Comparison of ENCODE assay signal across 16 mouse cellular contexts in the genomic region with DNA sequence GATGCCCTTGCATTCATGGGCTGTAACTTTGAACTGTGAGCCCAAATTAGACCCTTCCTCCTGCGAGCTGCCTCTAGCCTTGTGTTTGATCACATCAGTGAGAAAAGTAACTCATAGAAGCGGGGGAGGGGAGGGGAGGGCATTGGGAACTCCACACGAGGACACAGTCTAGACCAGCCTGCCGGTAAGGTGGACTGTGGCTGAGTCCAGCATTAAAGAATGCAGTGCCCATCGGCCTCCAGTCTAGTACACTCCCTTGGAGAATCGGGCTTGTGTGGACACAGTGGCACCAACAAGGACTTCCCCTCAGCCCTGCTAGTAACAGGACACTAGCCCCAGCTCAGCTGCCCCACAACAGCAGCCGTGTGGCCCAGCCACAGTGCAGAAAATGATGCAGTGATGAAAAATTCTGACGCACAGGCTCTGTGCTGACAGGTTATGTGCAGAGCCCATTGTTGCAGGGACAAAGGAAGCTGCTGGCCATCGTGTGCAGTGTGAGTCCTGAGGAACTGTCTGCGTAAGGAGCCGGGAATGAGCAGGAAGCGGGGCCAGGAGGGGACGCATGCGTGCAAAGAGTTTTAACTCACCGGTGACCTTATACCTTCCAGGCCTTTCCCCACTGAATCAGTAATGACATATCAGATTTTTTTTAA. TPM values are rescaled to one million over a fixed set of nuclear protein-coding genes. Genes with fewer than 3 reads are reported as not detected.
DNase-seq lines count a peak whose midpoint lies in the region; ATAC-seq and TF ChIP-seq lines count a peak whose summit lies in the region.
"Had no signal": no experiment of that assay in that cellular context is flagged by ENCODE, and none has a peak within 500 bp of the region (broad histone marks: within the 10 kb centered on the region; RNA-seq: fewer than 3 reads in every experiment).

No protein-coding gene starts in this region.

- WGBS in kidney, embryonic 15.5 days: 45% methylated on average over 15 of the region's 15 CpGs
- WGBS in embryonic facial prominence, embryonic 14.5 days: 33% methylated on average over 15 of the region's 15 CpGs
- 39% methylated on average over 15 of the region's 15 CpGs for WGBS in hindbrain, postnatal 0 days
- 39% methylated on average over 15 of the region's 15 CpGs for WGBS in midbrain, embryonic 16.5 days

- no peaks in the 10 kb centered on the region for H3K36me3 ChIP-seq in kidney, embryonic 15.5 days
- H3K36me3 ChIP-seq in embryonic facial prominence, embryonic 14.5 days (ENCODE audit: control insufficient read depth, insufficient read depth, low read length): no peaks in the 10 kb centered on the region
- H3K36me3 ChIP-seq in hindbrain, postnatal 0 days (ENCODE audit: insufficient read depth, low read length): no peaks in the 10 kb centered on the region
- H3K36me3 ChIP-seq in midbrain, embryonic 16.5 days (ENCODE audit: control insufficient read depth, insufficient read depth, low read length): no peaks in the 10 kb centered on the region
- H3K36me3 ChIP-seq: embryonic facial prominence, embryonic 15.5 days had no signal

- no peak overlapping the region for H3K4me3 ChIP-seq in kidney, embryonic 15.5 days (replicated peaks)
- no peak overlapping the region for H3K4me3 ChIP-seq in embryonic facial prominence, embryonic 14.5 days (ENCODE audit: low read depth, low read length)
- H3K4me3 ChIP-seq in hindbrain, postnatal 0 days (ENCODE audit: low read length): no peak overlapping the region
- H3K4me3 ChIP-seq in midbrain, embryonic 16.5 days (ENCODE audit: low read depth, low read length): no peak overlapping the region
- H3K4me3 ChIP-seq: embryonic facial prominence, embryonic 15.5 days had no signal

- no peak overlapping the region for H3K27ac ChIP-seq in kidney, embryonic 15.5 days
- H3K27ac ChIP-seq in embryonic facial prominence, embryonic 14.5 days (replicated peaks; ENCODE audit: low read depth, low read length): no peak overlapping the region
- no peak overlapping the region for H3K27ac ChIP-seq in hindbrain, postnatal 0 days
- peak overlapping the region; percentile 17; the same call in 1 of the 2 replicates for H3K27ac ChIP-seq in midbrain, embryonic 16.5 days (ENCODE audit: low read length)
- H3K27ac ChIP-seq: embryonic facial prominence, embryonic 15.5 days had no signal

- DNase-seq in kidney, postnatal 10 days: no peak
- no peak for DNase-seq in embryonic facial prominence, embryonic 14.5 days (ENCODE audit: low spot score)
- no peak for DNase-seq in hindbrain, postnatal 0 days (ENCODE audit: low spot score)
- no peak for DNase-seq in cerebellum, postnatal 14 days
- DNase-seq in adrenal gland, postnatal 25 days: no peak
- DNase-seq: adrenal gland, postnatal 14 days; cerebellum, adult 18-20 months; lung, postnatal 14 days had no signal

- H3K4me1 ChIP-seq in kidney, embryonic 15.5 days: peaks cover 20% of the 10 kb centered on the region
- H3K4me1 ChIP-seq in embryonic facial prominence, embryonic 14.5 days (ENCODE audit: control insufficient read depth, insufficient read depth, low read length): 0 out of 2 replicates have a peak, but pooled peaks cover 6% of the 10 kb centered on the region
- peaks cover 11% of the 10 kb centered on the region; the same call in 1 of the 2 replicates for H3K4me1 ChIP-seq in hindbrain, postnatal 0 days (ENCODE audit: insufficient read depth, low read length)
- peaks cover 5% of the 10 kb centered on the region; the same call in 1 of the 2 replicates for H3K4me1 ChIP-seq in midbrain, embryonic 16.5 days (ENCODE audit: control insufficient read depth, insufficient read depth, low read length)
- H3K4me1 ChIP-seq: embryonic facial prominence, embryonic 15.5 days had no signal

- no peak overlapping the region for H3K4me2 ChIP-seq in kidney, embryonic 15.5 days
- H3K4me2 ChIP-seq in embryonic facial prominence, embryonic 14.5 days (ENCODE audit: low read depth, low read length): no peak overlapping the region
- no peak overlapping the region for H3K4me2 ChIP-seq in hindbrain, postnatal 0 days (ENCODE audit: low read depth, low read length)
- H3K4me2 ChIP-seq in midbrain, embryonic 16.5 days (ENCODE audit: low read length): no peak overlapping the region
- H3K4me2 ChIP-seq: embryonic facial prominence, embryonic 15.5 days; liver, embryonic 11.5 days had no signal

- no peaks in the 10 kb centered on the region for H3K9me3 ChIP-seq in kidney, embryonic 15.5 days (replicated peaks)
- no peaks in the 10 kb centered on the region for H3K9me3 ChIP-seq in embryonic facial prominence, embryonic 14.5 days (ENCODE audit: control insufficient read depth, low read length)
- H3K9me3 ChIP-seq in hindbrain, postnatal 0 days (ENCODE audit: low read length): no peaks in the 10 kb centered on the region
- H3K9me3 ChIP-seq in midbrain, embryonic 16.5 days (replicated peaks; ENCODE audit: control insufficient read depth, low read length, poor library complexity, severe bottlenecking): no peaks in the 10 kb centered on the region
- H3K9me3 ChIP-seq: embryonic facial prominence, embryonic 15.5 days had no signal

- ATAC-seq in kidney, embryonic 15.5 days (replicated peaks; ENCODE audit: low FRiP score): peak; percentile 43
- ATAC-seq in embryonic facial prominence, embryonic 14.5 days (ENCODE audit: low read depth): peak; percentile 30; the same call in 1 of the 2 replicates
- peak; percentile 21; the same call in 1 of the 2 replicates for ATAC-seq in hindbrain, postnatal 0 days
- peak; percentile 68 for ATAC-seq in midbrain, embryonic 16.5 days
- ATAC-seq: intestine, postnatal 0 days had no signal

- no peak for TF ChIP-seq CTCF in hindbrain, postnatal 0 days (IDR thresholded peaks at IDR 0.05; ENCODE audit: low read depth)

- H3K27me3 ChIP-seq in kidney, embryonic 15.5 days: no peaks in the 10 kb centered on the region
- H3K27me3 ChIP-seq in embryonic facial prominence, embryonic 14.5 days (replicated peaks; ENCODE audit: control insufficient read depth, insufficient read depth, low read length): no peaks in the 10 kb centered on the region
- H3K27me3 ChIP-seq in hindbrain, postnatal 0 days (ENCODE audit: insufficient read depth, low read length): no peaks in the 10 kb centered on the region
- no peaks in the 10 kb centered on the region for H3K27me3 ChIP-seq in midbrain, embryonic 16.5 days (ENCODE audit: control insufficient read depth, insufficient read depth, low read depth, low read length)
- H3K27me3 ChIP-seq: embryonic facial prominence, embryonic 15.5 days had no signal

- H3K9ac ChIP-seq in kidney, embryonic 15.5 days: no peak overlapping the region
- H3K9ac ChIP-seq in embryonic facial prominence, embryonic 14.5 days (ENCODE audit: low read depth, low read length): no peak overlapping the region
- no peak overlapping the region for H3K9ac ChIP-seq in hindbrain, postnatal 0 days (replicated peaks; ENCODE audit: low read length)
- H3K9ac ChIP-seq in midbrain, embryonic 16.5 days (ENCODE audit: low read depth, low read length): 0 out of 2 replicates have a peak overlapping the region, but pooled peaks have one; percentile 20
- H3K9ac ChIP-seq: embryonic facial prominence, embryonic 15.5 days had no signal

RNA-seq across cellular contexts. Expression of gene Angpt4, which starts 17.8 kb away (rescaled TPM):
- polyA plus RNA-seq in kidney, embryonic 15.5 days (2015; fragmentation: Nextera tagmentation; extraction: Ambion mirVana): 2.1 and 2.7 TPM in 2 replicates
- polyA plus RNA-seq in embryonic facial prominence, embryonic 14.5 days (2014; fragmentation: Nextera tagmentation; extraction: Ambion mirVana): 0.64 and 1.1 TPM in 2 replicates
- total RNA-seq in hindbrain, postnatal 0 days (2014; rRNA removed): 0.10 and 0.14 TPM in 2 replicates
- polyA plus RNA-seq in hindbrain, postnatal 0 days (2015; fragmentation: Nextera tagmentation; extraction: Ambion mirVana): 0.28 and 0.29 TPM in 2 replicates
- 0.14 and 0.30 TPM in 2 replicates for polyA plus RNA-seq in midbrain, embryonic 16.5 days (2015; fragmentation: Nextera tagmentation; extraction: Ambion mirVana)
- total RNA-seq in adrenal gland, postnatal 25 days (2021): not detected in 2 replicates

RNA-seq across cellular contexts. Expression of gene Rspo4, which starts 50.5 kb away (rescaled TPM):
- 0.06 TPM in 1 of 2 replicates, not detected in the other for polyA plus RNA-seq in kidney, embryonic 15.5 days (2015; fragmentation: Nextera tagmentation; extraction: Ambion mirVana)
- polyA plus RNA-seq in embryonic facial prominence, embryonic 14.5 days (2014; fragmentation: Nextera tagmentation; extraction: Ambion mirVana): 0.50 and 0.89 TPM in 2 replicates
- 0.16 and 0.22 TPM in 2 replicates for total RNA-seq in hindbrain, postnatal 0 days (2014; rRNA removed)
- 0.33 and 0.51 TPM in 2 replicates for polyA plus RNA-seq in hindbrain, postnatal 0 days (2015; fragmentation: Nextera tagmentation; extraction: Ambion mirVana)
- 0.20 and 0.51 TPM in 2 replicates for polyA plus RNA-seq in midbrain, embryonic 16.5 days (2015; fragmentation: Nextera tagmentation; extraction: Ambion mirVana)
- total RNA-seq in adrenal gland, postnatal 25 days (2021): 0.24 TPM in 1 of 2 replicates, not detected in the other
- total RNA-seq: adrenal gland, postnatal 14 days; CH12.LX had no signal
- polyA plus RNA-seq: heart, embryonic 16.5 days; intestine, postnatal 0 days; spleen, adult 2 months had no signal
